Mouse (Mus musculus): ENCODE measurements around the gene Stam.

DNA sequence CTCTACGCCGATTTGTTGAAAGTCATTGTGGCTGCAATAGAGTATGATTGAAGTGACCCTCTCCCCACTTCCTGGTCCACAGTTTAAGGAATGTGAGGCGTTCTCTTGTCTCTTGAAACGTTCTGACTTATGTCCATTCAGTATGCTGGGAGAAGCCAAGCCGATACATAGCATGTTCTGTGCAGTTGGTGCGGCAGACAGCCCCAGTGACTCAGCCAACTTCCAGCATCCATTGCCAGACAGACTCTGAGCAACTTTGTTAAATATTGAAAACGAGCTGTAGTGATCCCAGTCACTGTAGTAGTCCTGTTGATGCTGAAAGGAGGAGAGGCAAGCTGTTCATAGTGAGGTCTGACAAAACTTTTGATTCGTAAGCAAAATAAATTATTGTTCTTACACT lies 3.4 kb upstream of the Stam start:
- no peak for TF ChIP-seq POLR2A (IDR thresholded peaks at IDR 0.05; ENCODE audit: borderline replicate concordance, control insufficient read depth, low read depth, low read length)
- no peak for TF ChIP-seq CTCF (IDR thresholded peaks at IDR 0.05; ENCODE audit: control insufficient read depth, insufficient read depth, low read length)
